Mouse (Mus musculus): Measurements from ENCODE around the gene Pkn3.
"Not testable (repeated sequence)": the region's sequence is repeated elsewhere in the genome, so short reads cannot be mapped to it uniquely, and the experiment has no call there.

The Pkn3 gene

GRCm38 (mm10) chr2:30140021-30140420 lies 62.5 kb downstream of the Pkn3 start:
- not testable (repeated sequence) for DNase-seq (ENCODE audit: low read depth, low spot score)
